Mouse (Mus musculus) layer of hippocampus, adult 8-10 months (tissue): ENCODE measurements at regions not wholly inside any gene's neighbourhood (a gene's known extent, or its start where the extent isn't known, plus 50 kb on each side); places are given as distances from the start of the nearest gene placed in this dataset.

Experiments
- DNase-seq, 2 experiments: peaks; one replicate each; pipeline ENCODE4 v3.0.0; 2022; ENCODE audit warnings: low spot score in 2 of 2

GRCm38 (mm10) chr16:29860306-29860705 lies 203.9 kb upstream of the Hes1 start:
- no peak for DNase-seq

GRCm38 (mm10) chr16:29861056-29861455 lies 203.1 kb upstream of the Hes1 start:
- no peak for DNase-seq

GRCm38 (mm10) chr16:29865075-29865740 lies 199.0 kb upstream of the Hes1 start:
- no peak for DNase-seq

GRCm38 (mm10) chr16:29871395-29871794 lies 192.8 kb upstream of the Hes1 start:
- no peak for DNase-seq

- DNase-seq: no peak
Measured at GRCm38 (mm10) chr16:29876196-29876595, 188.0 kb upstream of the Hes1 start.

GRCm38 (mm10) chr16:29877372-29878123 lies 186.6 kb upstream of the Hes1 start:
- DNase-seq: no peak

- no peak for DNase-seq
Measured at GRCm38 (mm10) chr16:29879665-29880064, 184.5 kb upstream of the Hes1 start.

- DNase-seq: no peak
Measured at GRCm38 (mm10) chr16:29881497-29881896, 182.7 kb upstream of the Hes1 start.

GRCm38 (mm10) chr16:29882226-29882972 lies 181.8 kb upstream of the Hes1 start:
- DNase-seq: no peak

GRCm38 (mm10) chr16:29883252-29883992 lies 180.8 kb upstream of the Hes1 start:
- no peak for DNase-seq

GRCm38 (mm10) chr16:29884899-29885298 lies 179.3 kb upstream of the Hes1 start:
- DNase-seq: peak; percentile 28 to 32

GRCm38 (mm10) chr16:29886755-29887154 lies 177.4 kb upstream of the Hes1 start:
- DNase-seq: no peak

- no peak for DNase-seq
Measured at GRCm38 (mm10) chr16:29889346-29889745, 174.8 kb upstream of the Hes1 start.

GRCm38 (mm10) chr16:29891472-29891871 lies 172.7 kb upstream of the Hes1 start:
- no peak for DNase-seq

GRCm38 (mm10) chr16:29893871-29894828 lies 170.0 kb upstream of the Hes1 start:
- DNase-seq: peak in 1 of 2 experiments; percentile 26

- no peak for DNase-seq
Measured at GRCm38 (mm10) chr16:29896393-29896792, 167.8 kb upstream of the Hes1 start.

- no peak for DNase-seq
Measured at GRCm38 (mm10) chr16:29903510-29903909, 160.7 kb upstream of the Hes1 start.

- DNase-seq: no peak
Measured at GRCm38 (mm10) chr16:29904183-29904775, 159.9 kb upstream of the Hes1 start.

GRCm38 (mm10) chr16:29907331-29907730 lies 156.9 kb upstream of the Hes1 start:
- no peak for DNase-seq

- no peak for DNase-seq
Measured at GRCm38 (mm10) chr16:29908031-29908430, 156.2 kb upstream of the Hes1 start.
